Mouse (Mus musculus) cortical plate, adult 2 months (tissue): ENCODE results near the gene Lemd1.

Source experiments
- CTCF ChIP-seq: fragments of 200-500 bp; IDR thresholded peaks from 2 replicates; pipeline ENCODE4 v1.5.1; 2011; ENCODE audit warnings: mild to moderate bottlenecking, control low read depth, low read length; ENCODE audit not compliant: insufficient read depth; ENCODE audit errors: extremely low read depth
- POLR2A ChIP-seq: fragments of 200-500 bp; IDR thresholded peaks from 2 replicates; pipeline ENCODE4 v1.6.1; 2011; ENCODE audit warnings: mild to moderate bottlenecking, low read length, control low read depth; ENCODE audit not compliant: insufficient read depth; ENCODE audit errors: extremely low read depth

DNA sequence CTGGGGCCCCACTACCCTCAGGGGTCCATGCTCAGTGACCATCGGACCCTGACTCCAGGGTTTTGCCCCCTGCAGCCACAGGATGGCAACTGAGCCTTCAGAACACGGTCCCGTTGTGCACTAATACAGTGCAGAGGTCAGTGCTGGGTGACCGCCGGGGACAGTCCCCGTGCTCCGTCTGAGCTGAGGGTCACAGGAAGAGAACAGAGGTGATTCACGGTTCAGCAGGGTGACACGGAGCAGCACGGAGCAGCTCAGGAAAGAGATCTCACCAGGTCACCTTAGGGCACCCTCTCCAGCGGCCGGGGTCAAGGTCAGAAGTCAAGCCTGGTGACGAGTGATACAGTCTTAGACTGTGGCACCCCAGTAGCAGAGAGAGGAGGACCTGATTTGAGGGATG is 49.5 kb upstream of the Lemd1 start:
- TF ChIP-seq CTCF (no peak), POLR2A (no peak)
